Mouse (Mus musculus): Measurements from ENCODE around the gene Naglu. TPM values are rescaled to one million over a fixed set of nuclear protein-coding genes. Genes with fewer than 3 reads are reported as not detected.

Naglu gene
- polyA plus RNA-seq (2015; fragmentation: Nextera tagmentation; extraction: Ambion mirVana), result 19.1 and 19.3 TPM in 2 replicates

GRCm38 (mm10) chr11:101069391-101070188 lies at the start of gene Naglu:
Naglu (plus strand) TSS chr11:101070012.
- DNase-seq, result peak; percentile 95
- no peak; the same call in 1 of the 2 replicates for TF ChIP-seq EP300 (IDR thresholded peaks at IDR 0.05; ENCODE audit: low read depth)
- TF ChIP-seq CTCF (IDR thresholded peaks at IDR 0.05; ENCODE audit: low read depth), result no peak
- WGBS (ENCODE audit: insufficient replicate concordance), result 4% methylated on average over 35 of the region's 35 CpGs
- H3K4me3 ChIP-seq (ENCODE audit: low read depth, low read length), result peak within 1 kb of the TSS; percentile 64
- peak within 1 kb of the TSS; percentile 56; the same call in 1 of the 2 replicates for H3K27ac ChIP-seq (ENCODE audit: low read depth)
- H3K4me2 ChIP-seq (ENCODE audit: low read depth, low read length), result peak within 1 kb of the TSS; percentile 90
- peak within 1 kb of the TSS; percentile 58 for H3K9ac ChIP-seq (replicated peaks)
- H3K9me3 ChIP-seq (ENCODE audit: low read length), result no peaks in the 10 kb centered on the region
- peak; percentile 87 for ATAC-seq
- H3K27me3 ChIP-seq (ENCODE audit: insufficient read depth, low read length), result no peaks in the 10 kb centered on the region
- peaks cover 32% of the 10 kb centered on the region for H3K4me1 ChIP-seq (ENCODE audit: insufficient read depth)
- no peaks in the 10 kb centered on the region for H3K36me3 ChIP-seq (replicated peaks; ENCODE audit: insufficient read depth, low read length)

DNA sequence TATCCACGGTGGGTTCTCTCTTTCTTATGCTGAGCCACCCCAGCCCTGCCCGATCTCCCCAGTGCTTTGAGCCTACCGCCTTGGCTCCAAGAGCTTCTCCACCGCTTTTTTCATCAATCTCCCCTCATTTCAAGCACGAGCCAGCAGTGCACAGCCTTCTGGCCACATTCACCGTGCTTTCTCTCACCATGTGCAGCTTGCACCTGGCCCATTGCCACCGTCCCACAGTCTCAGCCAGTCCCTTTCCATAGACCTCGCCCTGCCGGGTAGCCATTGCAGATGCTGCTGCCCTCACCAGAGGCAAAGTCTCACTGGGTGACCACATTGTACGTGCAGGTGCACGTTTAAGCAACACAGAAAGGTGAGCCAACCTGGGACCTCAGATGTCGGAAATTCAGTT lies 46.4 kb upstream of the Naglu start:
- Histone ChIP-seq H3K27ac (ENCODE audit: low read depth) (no peak overlapping the region), H3K4me2 (ENCODE audit: low read depth, low read length) (no peak overlapping the region), H3K27me3 (ENCODE audit: insufficient read depth, low read length) (no peaks in the 10 kb centered on the region), H3K4me1 (ENCODE audit: insufficient read depth) (no peaks in the 10 kb centered on the region), H3K36me3 (replicated peaks; ENCODE audit: insufficient read depth, low read length) (peaks cover 87% of the 10 kb centered on the region), H3K9ac (replicated peaks) (no peak overlapping the region), H3K9me3 (ENCODE audit: low read length) (no peaks in the 10 kb centered on the region), H3K4me3 (ENCODE audit: low read depth, low read length) (no peak overlapping the region)
- TF ChIP-seq EP300 (IDR thresholded peaks at IDR 0.05; ENCODE audit: low read depth), result no peak
- no peak for TF ChIP-seq CTCF (IDR thresholded peaks at IDR 0.05; ENCODE audit: low read depth)
- DNase-seq (no peak), ATAC-seq (no peak)
- WGBS (ENCODE audit: insufficient replicate concordance), result 93% methylated on average over 12 of the region's 12 CpGs

DNA sequence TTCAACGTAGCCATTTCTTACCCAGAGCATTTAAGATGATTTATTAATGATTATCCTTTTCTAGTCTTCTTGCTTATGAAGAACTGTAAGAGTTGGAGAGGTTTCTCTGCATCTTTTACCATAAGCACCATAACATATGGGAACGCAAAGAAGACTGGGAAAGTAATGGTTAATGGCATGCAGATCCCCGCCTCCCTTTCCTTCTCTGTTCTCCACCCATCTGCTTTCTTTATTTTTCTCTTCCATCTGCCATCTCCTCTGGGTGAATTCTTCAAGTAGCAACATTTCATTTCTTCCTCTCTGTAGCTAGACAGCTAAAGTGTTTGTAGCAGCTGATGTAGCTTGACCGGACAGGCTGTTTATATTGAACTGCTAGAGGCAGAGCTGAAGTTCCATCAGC lies 45.8 kb upstream of the Naglu start:
- no peaks in the 10 kb centered on the region for H3K9me3 ChIP-seq (ENCODE audit: low read length)
- no peak for DNase-seq
- no peak for TF ChIP-seq EP300 (IDR thresholded peaks at IDR 0.05; ENCODE audit: low read depth)
- H3K27me3 ChIP-seq (ENCODE audit: insufficient read depth, low read length), result no peaks in the 10 kb centered on the region
- no peaks in the 10 kb centered on the region for H3K4me1 ChIP-seq (ENCODE audit: insufficient read depth)
- no peak overlapping the region for H3K9ac ChIP-seq (replicated peaks)
- H3K4me2 ChIP-seq (ENCODE audit: low read depth, low read length), result no peak overlapping the region
- no peak overlapping the region for H3K4me3 ChIP-seq (ENCODE audit: low read depth, low read length)
- peaks cover 87% of the 10 kb centered on the region for H3K36me3 ChIP-seq (replicated peaks; ENCODE audit: insufficient read depth, low read length)
- no peak overlapping the region for H3K27ac ChIP-seq (ENCODE audit: low read depth)
- no peak for ATAC-seq
- 95% methylated on average over 4 of the region's 4 CpGs for WGBS (ENCODE audit: insufficient replicate concordance)

DNA sequence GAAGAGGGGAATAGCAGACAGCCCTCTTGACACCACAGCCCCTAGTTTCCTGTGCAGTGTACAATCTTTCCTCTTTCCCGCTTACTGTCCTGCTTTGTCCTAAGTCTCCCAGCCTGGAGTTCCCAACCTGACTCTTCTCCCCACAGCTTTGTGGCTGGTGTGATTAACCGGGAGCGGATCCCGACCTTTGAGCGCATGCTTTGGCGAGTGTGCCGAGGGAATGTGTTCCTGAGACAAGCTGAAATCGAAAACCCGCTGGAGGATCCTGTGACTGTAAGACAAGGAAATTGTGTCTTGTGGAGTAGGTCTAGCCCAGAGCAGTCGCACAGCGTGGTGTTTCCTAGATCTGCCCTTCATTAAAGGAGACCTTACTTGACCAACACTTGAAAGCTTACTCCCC lies 42.7 kb upstream of the Naglu start:
- Histone ChIP-seq H3K4me1 (ENCODE audit: insufficient read depth) (no peaks in the 10 kb centered on the region), H3K4me2 (ENCODE audit: low read depth, low read length) (no peak overlapping the region), H3K36me3 (replicated peaks; ENCODE audit: insufficient read depth, low read length) (peaks cover 81% of the 10 kb centered on the region), H3K9ac (replicated peaks) (no peak overlapping the region), H3K27me3 (ENCODE audit: insufficient read depth, low read length) (no peaks in the 10 kb centered on the region), H3K9me3 (ENCODE audit: low read length) (no peaks in the 10 kb centered on the region), H3K4me3 (ENCODE audit: low read depth, low read length) (no peak overlapping the region), H3K27ac (ENCODE audit: low read depth) (no peak overlapping the region)
- DNase-seq, result no peak
- TF ChIP-seq EP300 (IDR thresholded peaks at IDR 0.05; ENCODE audit: low read depth) (no peak), CTCF (IDR thresholded peaks at IDR 0.05; ENCODE audit: low read depth) (no peak)
- WGBS (ENCODE audit: insufficient replicate concordance), result 86% methylated on average over 11 of the region's 11 CpGs
- no peak for ATAC-seq

DNA sequence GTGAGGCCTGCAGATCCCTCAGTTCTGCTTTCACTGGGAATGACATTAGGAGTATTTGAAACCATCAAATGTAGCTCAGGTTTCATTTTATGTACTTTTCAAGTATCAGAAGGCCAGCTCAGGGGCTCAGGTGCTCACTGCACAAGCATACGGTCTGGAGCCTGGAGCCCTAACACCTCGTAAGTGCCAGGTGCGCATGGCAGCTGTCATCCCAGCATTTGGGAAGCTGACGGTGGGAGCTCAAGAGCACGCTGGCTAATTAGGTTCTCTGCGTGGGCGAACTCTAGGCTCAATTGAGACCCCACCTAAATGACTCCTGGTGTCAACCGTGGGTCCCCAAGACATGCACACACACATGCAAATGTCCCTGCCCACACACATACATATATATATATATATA lies 40.5 kb upstream of the Naglu start:
- H3K27ac ChIP-seq (ENCODE audit: low read depth), result no peak overlapping the region
- H3K9me3 ChIP-seq (ENCODE audit: low read length), result no peaks in the 10 kb centered on the region
- H3K4me3 ChIP-seq (ENCODE audit: low read depth, low read length), result no peak overlapping the region
- no peak for DNase-seq
- no peak overlapping the region for H3K9ac ChIP-seq (replicated peaks)
- H3K4me1 ChIP-seq (ENCODE audit: insufficient read depth), result no peaks in the 10 kb centered on the region
- H3K27me3 ChIP-seq (ENCODE audit: insufficient read depth, low read length), result no peaks in the 10 kb centered on the region
- TF ChIP-seq EP300 (IDR thresholded peaks at IDR 0.05; ENCODE audit: low read depth) (no peak), CTCF (IDR thresholded peaks at IDR 0.05; ENCODE audit: low read depth) (no peak)
- H3K36me3 ChIP-seq (replicated peaks; ENCODE audit: insufficient read depth, low read length), result peaks cover 80% of the 10 kb centered on the region
- ATAC-seq, result no peak
- 90% methylated on average over 8 of the region's 8 CpGs for WGBS (ENCODE audit: insufficient replicate concordance)
- H3K4me2 ChIP-seq (ENCODE audit: low read depth, low read length), result no peak overlapping the region

GRCm38 (mm10) chr11:101030136-101030807 lies 39.5 kb upstream of the Naglu start:
- Histone ChIP-seq H3K27me3 (ENCODE audit: insufficient read depth, low read length) (no peaks in the 10 kb centered on the region), H3K36me3 (replicated peaks; ENCODE audit: insufficient read depth, low read length) (peaks cover 83% of the 10 kb centered on the region), H3K27ac (ENCODE audit: low read depth) (no peak overlapping the region), H3K4me3 (ENCODE audit: low read depth, low read length) (no peak overlapping the region), H3K9me3 (ENCODE audit: low read length) (no peaks in the 10 kb centered on the region), H3K4me1 (ENCODE audit: insufficient read depth) (no peaks in the 10 kb centered on the region), H3K9ac (replicated peaks) (no peak overlapping the region), H3K4me2 (ENCODE audit: low read depth, low read length) (no peak overlapping the region)
- WGBS (ENCODE audit: insufficient replicate concordance), result 81% methylated on average over 10 of the region's 10 CpGs
- no peak for DNase-seq
- no peak for ATAC-seq
- TF ChIP-seq CTCF (IDR thresholded peaks at IDR 0.05; ENCODE audit: low read depth) (no peak), EP300 (IDR thresholded peaks at IDR 0.05; ENCODE audit: low read depth) (no peak)
